Mouse (Mus musculus): ENCODE data around the gene Gm28710. TPM values are rescaled to one million over a fixed set of nuclear protein-coding genes. Genes with fewer than 3 reads are reported as not detected.

The Gm28710 gene
- polyA plus RNA-seq, 1 experiment from 2014 or later, result 0.05 TPM

Other genes starting within 250 kb of the Gm28710 start
- 6.3 and 6.6 TPM in 2 replicates for gene Hgf, start 238.3 kb upstream of the Gm28710 start, polyA plus RNA-seq (2015; fragmentation: Nextera tagmentation; extraction: Ambion mirVana)